Mouse (Mus musculus) frontal cortex, postnatal 36 days (tissue): ENCODE measurements around the gene Grip1.

ENCODE experiments used
- DNase-seq, 2 experiments: peaks; one replicate each; pipeline ENCODE4 v3.0.0; 2022; ENCODE audit warnings: low spot score in 2 of 2

Gene Grip1

GRCm38 (mm10) chr10:119756271-119756670, 302.6 kb downstream of the Grip1 start:
- no peak for DNase-seq

DNA sequence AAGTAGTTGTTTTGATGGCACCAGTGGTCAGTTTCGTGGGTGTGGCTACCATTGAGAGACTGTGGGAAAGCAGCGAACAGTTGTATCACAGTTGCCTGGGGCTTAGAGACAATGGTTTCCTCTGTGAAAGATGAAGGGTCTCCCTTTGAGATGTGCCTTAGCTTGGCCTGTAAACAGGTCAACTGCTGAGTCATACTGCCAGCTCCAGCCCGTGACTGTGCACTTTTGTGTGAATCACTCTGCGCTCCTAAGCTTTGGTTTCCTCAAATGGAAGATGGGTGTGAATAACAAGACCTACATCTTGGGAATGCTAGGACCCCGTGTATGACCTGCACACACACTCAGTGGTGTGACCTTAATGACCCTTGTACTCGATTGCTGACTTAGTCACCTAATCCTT, 303.6 kb downstream of the Grip1 start:
- no peak for DNase-seq

GRCm38 (mm10) chr10:119761451-119762367, 308.1 kb downstream of the Grip1 start:
- DNase-seq = peak; percentile 32 to 39

- no peak for DNase-seq
Measured at GRCm38 (mm10) chr10:119778871-119779270, 325.2 kb downstream of the Grip1 start.

- no peak for DNase-seq
Measured at GRCm38 (mm10) chr10:119779657-119780056, 326.0 kb downstream of the Grip1 start.

DNA sequence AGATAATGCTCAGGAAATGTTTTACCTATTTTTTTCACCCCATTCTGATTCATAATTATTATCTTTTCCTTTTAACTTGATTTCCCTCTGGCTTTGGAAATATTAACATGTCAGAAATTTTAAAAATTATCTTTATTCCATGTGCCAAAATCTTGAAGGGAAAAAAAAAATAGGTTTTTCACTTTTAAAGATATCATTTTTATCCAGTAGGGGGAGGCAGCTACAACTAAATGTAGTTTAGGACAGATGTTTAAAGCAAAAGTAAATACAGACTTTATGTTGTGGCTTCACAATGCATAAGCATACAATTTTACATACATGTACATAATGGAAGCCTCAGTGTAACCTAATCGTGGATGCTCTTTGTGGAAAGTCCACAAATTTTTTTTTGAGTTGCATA, 336.9 kb downstream of the Grip1 start:
- DNase-seq = no peak

DNA sequence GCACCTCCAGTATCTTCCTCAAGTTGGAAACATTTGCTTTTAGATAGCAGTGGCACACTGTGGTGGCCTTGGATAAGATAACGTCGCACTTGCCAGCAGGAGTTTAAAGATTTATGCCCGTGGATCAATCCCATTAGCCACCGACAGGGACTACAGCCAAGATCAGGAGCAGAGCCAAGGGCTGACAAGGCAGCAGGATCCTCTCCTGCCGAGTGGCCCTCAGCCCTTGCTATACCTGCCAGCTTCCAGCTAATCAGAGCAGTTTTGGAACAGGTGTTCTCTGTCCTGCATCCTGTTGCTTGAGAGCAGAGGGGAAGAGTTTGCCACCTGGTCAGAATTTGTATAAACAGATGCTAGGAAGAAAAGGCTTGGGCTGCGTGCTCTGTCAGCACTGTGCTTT, 348.8 kb downstream of the Grip1 start:
- no peak for DNase-seq

DNA sequence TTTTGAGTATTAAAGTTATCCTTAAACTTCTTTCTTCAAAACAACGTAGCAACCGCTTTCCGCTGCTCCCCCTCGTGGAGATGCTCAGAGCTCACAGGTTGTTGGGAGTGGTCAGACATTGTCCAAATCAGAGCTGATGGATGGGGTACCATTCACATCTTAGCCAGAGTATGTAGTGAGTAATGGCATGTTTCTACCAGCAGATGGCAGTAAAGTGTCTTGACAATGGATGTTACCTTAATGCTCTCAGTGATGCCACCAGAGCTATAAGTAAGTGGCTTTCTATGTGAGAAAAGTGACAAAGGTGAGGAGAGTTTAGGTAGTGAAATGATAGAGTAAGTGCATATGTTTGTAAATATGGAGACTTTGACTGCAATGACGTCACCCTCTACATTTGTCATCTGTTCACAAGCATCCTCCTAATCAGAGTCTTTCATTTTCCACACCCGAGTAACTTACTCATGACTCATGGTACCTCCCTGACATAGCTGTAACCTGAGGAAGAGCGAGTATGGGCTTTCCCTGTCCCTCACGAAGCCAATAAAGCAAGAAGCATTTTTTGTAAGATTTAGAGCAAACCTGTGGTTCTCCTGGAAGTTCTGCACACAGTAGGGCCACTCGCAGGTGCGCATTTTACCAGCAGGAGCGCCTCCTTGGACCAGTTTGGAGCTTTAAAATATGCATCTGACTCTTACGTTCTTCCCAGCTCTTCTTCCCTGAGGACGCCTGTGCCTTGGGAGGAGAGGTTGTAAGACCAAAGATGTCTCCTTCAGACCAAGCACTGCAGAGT, 350.2 kb downstream of the Grip1 start:
- peak in 1 of 2 experiments; percentile 73 for DNase-seq

DNA sequence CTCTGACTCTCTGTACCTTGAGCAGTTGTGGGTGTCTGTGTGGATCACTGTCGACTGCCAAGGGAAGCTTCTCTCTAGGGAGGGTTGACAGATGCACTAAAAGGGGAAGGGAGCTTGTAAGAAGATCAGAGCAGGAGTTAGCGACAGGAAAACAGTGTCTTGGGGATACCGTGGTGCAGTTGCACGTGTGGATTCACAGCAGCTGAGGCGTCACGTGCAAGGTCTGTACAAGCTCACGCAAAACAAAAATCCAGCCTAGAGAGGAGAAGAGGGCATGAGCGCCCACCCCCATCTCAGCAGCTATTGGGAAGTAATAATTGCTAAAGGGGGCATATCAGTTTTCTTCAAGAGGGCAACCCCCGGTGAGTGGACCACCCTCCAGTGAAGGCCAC, 350.8 kb downstream of the Grip1 start:
- no peak for DNase-seq

DNA sequence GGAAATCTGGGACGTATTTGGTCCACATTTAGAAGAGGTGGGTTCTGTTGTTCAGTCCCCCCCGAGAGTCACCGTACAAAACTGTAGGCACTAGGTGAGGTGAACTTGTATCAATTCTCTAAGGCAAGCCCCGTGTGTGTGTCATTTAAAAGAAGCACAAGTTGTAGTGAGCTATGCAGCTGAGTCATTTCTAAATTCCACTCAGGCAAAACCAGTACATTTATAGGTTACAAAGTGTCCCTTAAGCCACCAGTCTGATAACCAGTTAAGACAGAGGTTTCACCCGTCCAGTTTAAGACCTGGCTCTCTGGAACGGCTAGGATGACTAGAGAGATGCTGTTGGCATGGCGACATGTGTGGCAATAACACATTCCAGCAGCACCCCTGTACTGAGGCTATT, 351.5 kb downstream of the Grip1 start:
- no peak for DNase-seq

GRCm38 (mm10) chr10:119806151-119806550, 352.5 kb downstream of the Grip1 start:
- no peak for DNase-seq

GRCm38 (mm10) chr10:119808384-119808783, 354.8 kb downstream of the Grip1 start:
- DNase-seq = no peak

- DNase-seq = no peak
Measured at GRCm38 (mm10) chr10:119814087-119814486, 360.5 kb downstream of the Grip1 start.

- DNase-seq = no peak
Measured at GRCm38 (mm10) chr10:119816001-119816400, 362.4 kb downstream of the Grip1 start.

DNA sequence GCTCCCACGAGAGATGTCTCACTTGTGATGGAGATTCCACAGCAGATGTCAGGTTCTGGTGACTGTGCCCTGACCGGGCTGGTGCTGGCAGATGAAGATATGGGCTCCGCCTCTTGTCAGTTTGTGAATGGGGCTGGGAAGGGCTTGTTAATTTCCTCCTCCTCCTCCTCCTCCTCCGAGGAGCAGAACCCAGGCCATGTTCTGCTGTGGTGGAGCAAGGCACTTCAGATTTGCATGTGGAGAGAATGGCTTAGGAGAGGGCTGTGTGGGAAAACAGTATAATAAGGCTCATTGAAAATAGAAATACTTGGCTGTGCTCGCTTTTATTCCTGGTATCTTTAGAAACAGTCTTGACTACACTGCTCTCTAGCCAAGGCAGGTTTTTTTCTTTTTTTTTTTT, 364.8 kb downstream of the Grip1 start:
- peak; percentile 25 to 46 for DNase-seq

DNA sequence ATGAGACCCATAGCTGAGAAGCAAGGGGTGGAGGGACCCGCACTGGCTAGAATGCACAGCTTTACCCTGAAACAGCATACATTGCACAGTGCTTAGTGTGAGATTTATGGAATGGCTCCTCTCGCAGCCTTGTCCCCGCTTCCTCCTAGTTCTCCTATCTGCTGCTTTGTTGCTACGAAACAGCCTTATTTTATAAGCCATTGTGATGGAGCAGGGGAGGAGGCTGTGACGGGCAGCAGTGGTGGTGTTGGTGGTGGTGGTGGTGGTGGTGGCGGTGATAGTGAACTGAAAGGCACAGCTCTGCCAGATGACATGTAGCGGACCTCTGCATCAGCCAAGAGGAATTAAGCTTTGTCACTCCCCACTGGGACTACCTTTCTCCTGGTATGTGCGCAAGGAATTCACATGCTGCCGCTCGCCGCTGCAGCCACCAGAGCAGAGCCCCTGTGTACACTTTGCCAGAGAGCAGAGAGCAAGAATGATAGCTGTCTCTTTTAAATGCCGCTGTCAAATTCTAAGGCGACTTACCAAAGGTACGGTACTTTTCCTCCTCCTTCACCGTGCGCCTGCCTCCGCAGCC, 365.6 kb downstream of the Grip1 start:
- peak; percentile 36 to 53 for DNase-seq

DNA sequence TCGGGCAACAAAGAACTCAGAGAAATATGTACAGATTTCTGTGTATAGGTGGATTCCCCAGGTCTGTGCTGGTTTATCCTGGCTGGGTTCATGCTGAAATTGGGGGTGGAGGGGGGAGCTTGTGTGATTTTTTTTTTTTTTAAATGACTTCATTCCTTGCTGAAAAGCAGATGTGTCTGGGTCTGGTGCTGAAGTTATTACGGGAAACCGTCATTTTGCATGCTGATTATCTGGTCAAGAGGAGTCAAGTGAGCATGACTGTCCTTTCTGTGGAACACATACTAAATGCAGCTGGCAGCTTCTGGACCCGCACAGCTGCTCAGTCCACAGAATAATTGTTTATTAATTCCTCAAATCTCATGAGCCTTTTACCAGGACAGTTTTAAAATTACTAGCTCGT, 366.1 kb downstream of the Grip1 start:
- DNase-seq = peak in 1 of 2 experiments; percentile 20

DNA sequence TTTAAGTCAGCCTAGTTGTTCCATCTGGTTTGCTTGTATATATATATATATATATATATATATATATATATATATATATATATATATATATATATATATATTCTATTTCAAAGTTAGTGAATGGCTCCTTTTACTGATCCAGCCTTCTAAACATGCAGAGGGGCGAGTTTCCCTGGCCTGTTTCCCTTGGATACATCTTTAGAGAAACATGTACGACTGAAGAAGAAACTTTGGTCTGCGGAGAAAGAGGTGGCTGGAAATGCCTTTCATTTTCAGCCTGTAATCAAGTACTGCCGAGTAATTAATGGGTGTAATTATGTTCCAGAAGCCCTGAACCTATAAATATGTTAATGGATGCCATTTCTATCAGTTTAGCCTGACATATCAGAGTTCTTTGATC, 366.8 kb downstream of the Grip1 start:
- DNase-seq = no peak

- no peak for DNase-seq
Measured at GRCm38 (mm10) chr10:119823691-119824090, 370.1 kb downstream of the Grip1 start.

GRCm38 (mm10) chr10:119824521-119824920, 370.9 kb downstream of the Grip1 start:
- no peak for DNase-seq

DNA sequence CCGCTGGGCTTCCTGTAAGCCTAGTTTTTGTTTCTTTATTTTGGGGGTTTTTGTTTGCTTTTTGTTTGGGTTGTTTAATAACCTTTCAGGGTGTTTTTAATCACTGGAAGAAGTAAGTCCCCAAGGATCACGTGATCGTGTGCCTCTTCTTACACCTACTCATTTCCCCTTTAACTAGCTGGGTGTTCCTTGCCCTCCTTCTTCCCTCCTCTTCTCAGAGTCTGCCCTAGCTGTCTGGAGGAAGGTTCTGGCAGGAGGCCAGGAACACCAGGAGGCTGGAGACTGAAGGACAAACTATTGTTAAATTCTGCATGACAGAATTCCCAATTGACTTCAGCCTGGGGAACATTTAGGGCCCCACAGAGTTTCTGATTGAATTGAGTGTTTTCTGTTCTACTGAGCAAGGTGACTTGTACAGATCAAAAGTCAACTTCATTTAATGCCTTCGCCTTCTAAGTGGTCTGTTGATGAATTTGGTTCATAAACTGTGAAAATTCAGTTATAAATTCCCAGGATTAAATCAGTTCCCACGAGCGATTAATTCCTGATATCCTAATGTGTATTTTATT, 376.8 kb downstream of the Grip1 start:
- DNase-seq = peak; percentile 21 to 23

DNA sequence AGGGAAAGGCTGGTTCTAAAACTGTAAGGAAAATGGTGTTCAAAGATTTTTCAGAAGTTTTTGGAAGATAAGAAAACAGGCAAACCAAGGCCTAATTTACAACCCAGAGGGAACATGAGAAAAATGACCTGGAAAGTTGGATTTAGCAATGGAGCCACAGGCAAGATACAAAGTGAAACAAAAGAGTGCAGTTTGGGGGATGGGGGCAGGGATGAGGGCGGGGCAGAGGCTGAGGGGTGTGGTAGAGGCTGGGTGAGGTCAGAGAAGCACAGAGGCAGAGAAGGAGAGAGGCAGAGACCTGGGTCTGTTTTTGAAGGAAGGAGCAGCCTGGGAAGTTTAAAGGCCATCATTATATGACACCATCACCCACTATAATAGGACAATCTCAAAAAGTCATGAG, 377.5 kb downstream of the Grip1 start:
- DNase-seq = no peak
